Mouse (Mus musculus) ES-Bruce4 (cell line): ENCODE measurements around the gene Edn1. TPM values are rescaled to one million over a fixed set of nuclear protein-coding genes. Genes with fewer than 3 reads are reported as not detected.
A peak's percentile ranks its signal among the peaks of the same experiment; 100 is the strongest.

Experiments used
- H3K27ac ChIP-seq: 2 replicates; pipeline ENCODE4 v1.5.1; 2012; ENCODE audit warnings: low read length, inconsistent platforms; ENCODE audit not compliant: insufficient read depth
- H3K27me3 ChIP-seq: 2 replicates; pipeline ENCODE4 v1.6.1; 2012; ENCODE audit warnings: mild to moderate bottlenecking, low read length, inconsistent platforms; ENCODE audit not compliant: control insufficient read depth, poor library complexity, insufficient read depth, severe bottlenecking
- H3K36me3 ChIP-seq: 2 replicates; pipeline ENCODE4 v1.6.1; 2012; ENCODE audit warnings: inconsistent platforms, mild to moderate bottlenecking, low read length, moderate library complexity; ENCODE audit not compliant: control insufficient read depth, poor library complexity, insufficient read depth, severe bottlenecking
- H3K4me1 ChIP-seq: one replicate; pipeline ENCODE4 v1.8.1; 2011; ENCODE audit warnings: low read length; ENCODE audit not compliant: control insufficient read depth, insufficient read depth
- H3K4me3 ChIP-seq: 2 replicates; pipeline ENCODE4 v1.5.1; 2011; ENCODE audit warnings: low read depth, mild to moderate bottlenecking, low read length
- H3K9ac ChIP-seq: 2 replicates; pipeline ENCODE4 v1.6.1; 2012; ENCODE audit warnings: low read depth, mild to moderate bottlenecking, inconsistent platforms; ENCODE audit not compliant: poor library complexity, severe bottlenecking
- H3K9me3 ChIP-seq: replicated peaks from 2 replicates; pipeline ENCODE4 v1.6.1; 2012; ENCODE audit warnings: mild to moderate bottlenecking, low read length, inconsistent platforms; ENCODE audit not compliant: control insufficient read depth, poor library complexity, insufficient read depth, severe bottlenecking
- CTCF ChIP-seq: IDR thresholded peaks from one replicate; pipeline ENCODE4 v1.8.1; 2011; ENCODE audit warnings: low read depth, low read length
- EP300 ChIP-seq: IDR thresholded peaks from 2 replicates; pipeline ENCODE4 v1.6.1; 2011; ENCODE audit warnings: low read depth, low read length; ENCODE audit not compliant: insufficient read depth
- POLR2A ChIP-seq: IDR thresholded peaks from one replicate; pipeline ENCODE4 v1.8.1; 2011; ENCODE audit warnings: low read length; ENCODE audit not compliant: insufficient read depth
- polyA plus RNA-seq: library from polyadenylated mRNA; stranded (reverse); fragments of >200 nt; gene quantifications from 2 replicates; pipeline ENCODE4 v1.2.4, GENCODE M21; 2011; ENCODE audit warnings: low read depth; ENCODE audit not compliant: missing spikeins, insufficient read depth, insufficient read length

Edn1 gene
- polyA plus RNA-seq, 1 experiment: 1.3 TPM

- H3K9me3 ChIP-seq: no peaks in the 10 kb centered on the region
- no peaks in the 10 kb centered on the region for H3K36me3 ChIP-seq
- no peak for TF ChIP-seq POLR2A
- no peak for TF ChIP-seq CTCF
- TF ChIP-seq EP300: no peak
- peaks cover 3% of the 10 kb centered on the region; the same call in 1 of the 2 replicates for H3K27me3 ChIP-seq
- H3K4me3 ChIP-seq: no peak overlapping the region
- no peaks in the 10 kb centered on the region for H3K4me1 ChIP-seq
- no peak overlapping the region for H3K27ac ChIP-seq
- H3K9ac ChIP-seq: no peak overlapping the region
Observed at GRCm38 (mm10) chr13:42298766-42299165, 2.5 kb upstream of the Edn1 start.

GRCm38 (mm10) chr13:42300567-42300966 is 709 bp upstream of the Edn1 start:
- no peak overlapping the region for H3K4me3 ChIP-seq
- H3K9ac ChIP-seq: no peak overlapping the region

DNA sequence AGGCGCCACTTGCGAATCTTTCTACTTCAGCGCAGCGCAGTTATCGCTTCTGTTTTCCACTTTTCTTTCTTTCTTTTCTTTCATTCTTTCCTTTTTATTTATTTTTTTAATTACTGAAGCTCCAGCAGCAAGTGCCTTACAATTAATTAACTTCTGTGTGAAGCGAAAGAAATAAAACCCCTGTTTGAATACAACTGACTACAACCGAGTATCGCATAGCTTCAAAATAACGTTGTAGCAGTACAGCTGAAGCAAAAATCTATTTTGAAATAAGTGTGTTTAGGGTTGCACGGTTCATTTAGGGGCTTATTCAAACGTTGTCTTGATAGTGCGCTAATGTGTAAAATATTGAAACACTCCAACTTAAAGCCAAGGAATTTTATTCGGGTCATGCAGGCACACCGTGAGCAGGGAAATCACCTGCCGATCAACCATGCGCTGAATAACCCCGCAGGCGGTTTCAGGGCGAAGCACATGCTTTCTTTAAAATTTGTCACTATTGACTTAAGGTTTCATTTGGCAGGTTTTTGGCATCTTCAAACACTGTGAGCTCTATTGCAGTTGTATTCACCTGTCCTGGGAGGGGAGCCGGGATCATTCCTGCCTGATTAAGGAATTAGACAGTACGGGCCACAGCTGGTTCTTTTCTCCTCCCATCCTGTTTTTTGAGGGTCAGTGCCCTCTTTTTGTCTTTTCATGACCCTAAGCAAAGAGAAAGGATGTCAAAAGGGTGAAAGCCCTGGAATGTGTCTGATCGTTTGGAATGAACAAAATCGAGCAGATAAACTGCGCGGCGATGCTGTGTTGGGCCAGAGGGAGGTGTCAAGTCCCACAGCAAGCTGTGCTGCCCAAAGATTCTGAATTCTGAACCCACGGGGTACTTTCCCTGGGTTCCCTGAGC is 935 bp downstream of the Edn1 start:
- Histone ChIP-seq H3K27ac (no peak overlapping the region), H3K4me1 (no peaks in the 10 kb centered on the region), H3K36me3 (no peaks in the 10 kb centered on the region), H3K9ac (peak overlapping the region; percentile 76), H3K4me3 (no peak overlapping the region), H3K27me3 (peaks cover 3% of the 10 kb centered on the region; the same call in 1 of the 2 replicates), H3K9me3 (no peaks in the 10 kb centered on the region; the same call in 1 of the 2 replicates)
- TF ChIP-seq EP300 (no peak), CTCF (no peak), POLR2A (no peak)

More at GRCm38 (mm10) chr13:42300567-42300966, 709 bp upstream of the Edn1 start:
- TF ChIP-seq EP300 (no peak), CTCF (peak; percentile 60)
- peak overlapping the region; percentile 58; the same call in 1 of the 2 replicates for H3K27ac ChIP-seq
- H3K4me1 ChIP-seq: no peaks in the 10 kb centered on the region
- no peaks in the 10 kb centered on the region for H3K36me3 ChIP-seq
- H3K9me3 ChIP-seq: no peaks in the 10 kb centered on the region
- H3K27me3 ChIP-seq: peaks cover 3% of the 10 kb centered on the region; the same call in 1 of the 2 replicates

GRCm38 (mm10) chr13:42303180-42303929 is 2.1 kb downstream of the Edn1 start:
- peaks cover 3% of the 10 kb centered on the region; the same call in 1 of the 2 replicates for H3K27me3 ChIP-seq
- H3K4me3 ChIP-seq: no peak overlapping the region

GRCm38 (mm10) chr13:42304139-42304538 is 2.9 kb downstream of the Edn1 start:
- Histone ChIP-seq H3K27ac (no peak overlapping the region), H3K4me3 (no peak overlapping the region), H3K9me3 (no peaks in the 10 kb centered on the region; the same call in 1 of the 2 replicates), H3K27me3 (peaks cover 3% of the 10 kb centered on the region; the same call in 1 of the 2 replicates), H3K9ac (no peak overlapping the region), H3K4me1 (peaks cover 3% of the 10 kb centered on the region), H3K36me3 (no peaks in the 10 kb centered on the region)
- TF ChIP-seq EP300 (no peak), POLR2A (no peak), CTCF (no peak)

More at GRCm38 (mm10) chr13:42303180-42303929, 2.1 kb downstream of the Edn1 start:
- Histone ChIP-seq H3K4me1 (peaks cover 2% of the 10 kb centered on the region), H3K9ac (no peak overlapping the region), H3K27ac (no peak overlapping the region), H3K9me3 (no peaks in the 10 kb centered on the region; the same call in 1 of the 2 replicates), H3K36me3 (no peaks in the 10 kb centered on the region)
- TF ChIP-seq EP300 (no peak), POLR2A (no peak), CTCF (no peak)
